Mouse (Mus musculus): ENCODE data around the gene Tmem265. TPM values are rescaled to one million over a fixed set of nuclear protein-coding genes. Genes with fewer than 3 reads are reported as not detected.

Gene Tmem265
- polyA plus RNA-seq, 1 experiment from 2014 or later = 6.1 TPM

GRCm38 (mm10) chr7:127516344-127516743 is 44.8 kb upstream of the Tmem265 start:
- Histone ChIP-seq H3K4me1 (ENCODE audit: insufficient read depth, low read depth, low read length) (peaks cover 3% of the 10 kb centered on the region; the same call in 1 of the 2 replicates), H3K9ac (replicated peaks; ENCODE audit: low read depth) (no peak overlapping the region), H3K9me3 (ENCODE audit: low read length) (no peaks in the 10 kb centered on the region), H3K36me3 (ENCODE audit: insufficient read depth, low read length) (peaks cover 21% of the 10 kb centered on the region), H3K4me2 (replicated peaks; ENCODE audit: low read depth, low read length) (no peak overlapping the region), H3K27me3 (replicated peaks; ENCODE audit: insufficient read depth, low read length) (no peaks in the 10 kb centered on the region), H3K27ac (ENCODE audit: low read length) (no peak overlapping the region), H3K4me3 (ENCODE audit: low read depth, low read length) (no peak overlapping the region)
- TF ChIP-seq CTCF (IDR thresholded peaks at IDR 0.05) = no peak
- no peak for TF ChIP-seq EP300 (IDR thresholded peaks at IDR 0.05)
- ATAC-seq (no peak), DNase-seq (ENCODE audit: low spot score) (no peak)
- WGBS = 93% methylated on average over 6 of the region's 7 CpGs

DNA sequence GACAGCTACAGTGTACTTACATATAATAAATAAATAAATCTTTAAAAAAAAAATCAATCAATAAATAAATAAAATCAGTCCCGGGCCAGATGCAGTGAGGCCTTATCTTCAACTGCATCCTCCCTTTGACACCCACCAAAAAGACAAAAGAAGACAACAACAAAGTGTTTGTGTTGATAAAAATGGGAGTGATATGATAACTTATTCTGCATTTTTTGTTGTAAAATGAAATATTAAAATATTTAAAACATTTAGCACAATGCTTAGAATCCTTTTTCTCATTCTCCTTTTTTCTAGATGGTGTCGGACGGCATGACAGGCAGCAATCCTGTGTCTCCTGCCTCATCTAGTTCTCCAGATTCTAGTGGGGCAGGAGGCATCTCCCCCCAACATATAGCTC is 41.9 kb upstream of the Tmem265 start, which contains the start of gene Gm42715:
Gene Gm42715, plus strand, starts transcription at position 301 of the 400 bp plus-strand sequence.
- Histone ChIP-seq H3K4me3 (ENCODE audit: low read depth, low read length) (no peak within 1 kb of the TSS), H3K9me3 (ENCODE audit: low read length) (no peaks in the 10 kb centered on the region), H3K36me3 (ENCODE audit: insufficient read depth, low read length) (peaks cover 43% of the 10 kb centered on the region), H3K4me2 (replicated peaks; ENCODE audit: low read depth, low read length) (no peak within 1 kb of the TSS), H3K9ac (replicated peaks; ENCODE audit: low read depth) (no peak within 1 kb of the TSS), H3K27ac (ENCODE audit: low read length) (no peak within 1 kb of the TSS), H3K27me3 (replicated peaks; ENCODE audit: insufficient read depth, low read length) (no peaks in the 10 kb centered on the region), H3K4me1 (ENCODE audit: insufficient read depth, low read depth, low read length) (no peaks in the 10 kb centered on the region)
- DNase-seq (ENCODE audit: low spot score) = no peak
- ATAC-seq = no peak
- WGBS = 90% methylated on average over 3 of the region's 3 CpGs
- no peak for TF ChIP-seq CTCF (IDR thresholded peaks at IDR 0.05)
- no peak for TF ChIP-seq EP300 (IDR thresholded peaks at IDR 0.05)

GRCm38 (mm10) chr7:127541671-127542070 is 19.5 kb upstream of the Tmem265 start:
- WGBS = 93% methylated on average over 3 of the region's 3 CpGs
- ATAC-seq (no peak), DNase-seq (ENCODE audit: low spot score) (no peak)
- TF ChIP-seq EP300 (IDR thresholded peaks at IDR 0.05) (no peak), CTCF (IDR thresholded peaks at IDR 0.05) (no peak)
- Histone ChIP-seq H3K27me3 (replicated peaks; ENCODE audit: insufficient read depth, low read length) (no peaks in the 10 kb centered on the region), H3K27ac (ENCODE audit: low read length) (no peak overlapping the region), H3K36me3 (ENCODE audit: insufficient read depth, low read length) (peaks cover 53% of the 10 kb centered on the region), H3K4me2 (replicated peaks; ENCODE audit: low read depth, low read length) (no peak overlapping the region), H3K9me3 (ENCODE audit: low read length) (no peaks in the 10 kb centered on the region), H3K9ac (replicated peaks; ENCODE audit: low read depth) (no peak overlapping the region), H3K4me1 (ENCODE audit: insufficient read depth, low read depth, low read length) (no peaks in the 10 kb centered on the region), H3K4me3 (ENCODE audit: low read depth, low read length) (no peak overlapping the region)

DNA sequence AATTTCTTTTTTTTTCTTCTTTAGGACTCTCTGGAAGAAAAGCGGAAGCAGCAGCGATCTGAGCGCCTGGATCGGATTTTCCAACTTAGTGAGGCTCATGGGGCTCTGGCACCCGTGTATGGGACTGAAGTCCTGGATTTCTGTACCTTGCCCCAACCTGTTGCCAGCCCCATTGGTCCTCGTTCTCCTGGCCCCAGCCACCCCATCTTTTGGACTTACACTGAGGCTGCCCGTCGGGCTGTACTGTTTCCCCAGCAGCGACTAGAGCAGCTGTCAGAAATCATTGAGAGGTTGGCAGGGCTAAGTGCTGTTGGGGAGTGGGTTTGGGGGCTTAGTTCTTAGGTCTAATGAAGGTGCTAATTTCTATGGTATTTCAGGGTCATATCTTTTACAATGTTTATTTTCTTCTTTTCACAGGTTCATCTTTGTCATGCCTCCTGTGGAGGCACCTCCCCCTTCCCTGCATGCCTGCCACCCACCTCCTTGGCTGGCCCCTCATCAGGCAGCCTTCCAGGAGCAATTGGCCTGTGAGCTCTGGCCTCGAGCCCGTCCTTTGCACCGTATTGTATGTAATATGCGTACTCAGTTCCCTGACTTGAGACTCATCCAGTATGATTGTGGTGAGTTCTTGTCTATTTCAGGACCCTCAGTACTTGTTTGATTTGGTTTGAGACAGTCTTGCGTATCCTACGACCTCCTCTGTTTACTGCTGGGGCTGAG is 11.9 kb upstream of the Tmem265 start:
- no peak for DNase-seq (ENCODE audit: low spot score)
- Histone ChIP-seq H3K4me3 (ENCODE audit: low read depth, low read length) (no peak overlapping the region), H3K36me3 (ENCODE audit: insufficient read depth, low read length) (peaks cover 46% of the 10 kb centered on the region), H3K9me3 (ENCODE audit: low read length) (no peaks in the 10 kb centered on the region), H3K4me2 (replicated peaks; ENCODE audit: low read depth, low read length) (no peak overlapping the region), H3K4me1 (ENCODE audit: insufficient read depth, low read depth, low read length) (no peaks in the 10 kb centered on the region), H3K27ac (ENCODE audit: low read length) (no peak overlapping the region), H3K27me3 (replicated peaks; ENCODE audit: insufficient read depth, low read length) (no peaks in the 10 kb centered on the region), H3K9ac (replicated peaks; ENCODE audit: low read depth) (no peak overlapping the region)
- no peak for TF ChIP-seq EP300 (IDR thresholded peaks at IDR 0.05)
- no peak for ATAC-seq
- WGBS = 78% methylated on average over 15 of the region's 15 CpGs

DNA sequence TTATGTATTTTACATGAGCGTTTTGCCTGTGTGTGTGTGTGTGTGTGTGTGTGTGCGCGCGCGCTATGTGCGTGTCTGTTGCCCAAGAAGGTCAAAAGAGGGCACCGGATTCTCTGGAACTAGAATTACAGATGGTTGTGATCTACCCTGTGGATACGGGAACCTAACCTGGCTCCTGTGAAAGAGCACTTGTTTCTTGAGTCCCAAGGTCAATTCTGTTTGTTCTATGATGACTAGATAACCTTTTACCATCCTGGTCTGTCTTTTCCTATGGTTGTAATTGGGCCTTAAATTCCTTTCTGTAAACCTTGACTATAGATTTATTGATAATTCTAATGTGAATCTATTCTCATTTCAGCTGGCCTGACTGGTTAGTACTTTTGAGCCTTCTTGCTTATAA is 9.6 kb upstream of the Tmem265 start:
- WGBS = 91% methylated on average over 8 of the region's 8 CpGs
- Histone ChIP-seq H3K27me3 (replicated peaks; ENCODE audit: insufficient read depth, low read length) (no peaks in the 10 kb centered on the region), H3K4me1 (ENCODE audit: insufficient read depth, low read depth, low read length) (no peaks in the 10 kb centered on the region), H3K9me3 (ENCODE audit: low read length) (no peaks in the 10 kb centered on the region), H3K36me3 (ENCODE audit: insufficient read depth, low read length) (peaks cover 49% of the 10 kb centered on the region), H3K27ac (ENCODE audit: low read length) (no peak overlapping the region), H3K4me2 (replicated peaks; ENCODE audit: low read depth, low read length) (no peak overlapping the region), H3K4me3 (ENCODE audit: low read depth, low read length) (no peak overlapping the region), H3K9ac (replicated peaks; ENCODE audit: low read depth) (no peak overlapping the region)
- TF ChIP-seq EP300 (IDR thresholded peaks at IDR 0.05) (no peak), CTCF (IDR thresholded peaks at IDR 0.05) (no peak)
- ATAC-seq (no peak), DNase-seq (ENCODE audit: low spot score) (no peak)

GRCm38 (mm10) chr7:127560580-127560979 is 610 bp upstream of the Tmem265 start:
- Histone ChIP-seq H3K36me3 (ENCODE audit: insufficient read depth, low read length) (peaks cover 40% of the 10 kb centered on the region), H3K27me3 (replicated peaks; ENCODE audit: insufficient read depth, low read length) (no peaks in the 10 kb centered on the region), H3K27ac (ENCODE audit: low read length) (no peak overlapping the region), H3K4me1 (ENCODE audit: insufficient read depth, low read depth, low read length) (no peaks in the 10 kb centered on the region), H3K4me2 (replicated peaks; ENCODE audit: low read depth, low read length) (no peak overlapping the region), H3K9me3 (ENCODE audit: low read length) (no peaks in the 10 kb centered on the region), H3K9ac (replicated peaks; ENCODE audit: low read depth) (no peak overlapping the region), H3K4me3 (ENCODE audit: low read depth, low read length) (no peak overlapping the region)
- no peak for ATAC-seq
- TF ChIP-seq EP300 (IDR thresholded peaks at IDR 0.05) = no peak
- no peak for TF ChIP-seq CTCF (IDR thresholded peaks at IDR 0.05)
- DNase-seq (ENCODE audit: low spot score) = no peak
- 90% methylated on average over 11 of the region's 11 CpGs for WGBS
